Mouse (Mus musculus) liver, embryonic 14.5 days (tissue): ENCODE measurements around the gene Rps19. TPM values are rescaled to one million over a fixed set of nuclear protein-coding genes. Genes with fewer than 3 reads are reported as not detected.
"Not testable (repeated sequence)": the region's sequence is repeated elsewhere in the genome, so short reads cannot be mapped to it uniquely, and the experiment has no call there.

ENCODE experiments used
- ATAC-seq: fragments of 200-750 bp; cut with Nextera tagmentation; 2 replicates; pipeline ENCODE4 v1.8.0; 2017; ENCODE audit warnings: moderate number of reproducible peaks, mild to moderate bottlenecking, moderate library complexity; ENCODE audit not compliant: insufficient read depth
- DNase-seq, 3 experiments: peaks; one replicate each; pipeline ENCODE4 v3.0.0-alpha.2; 2012 to 2013; ENCODE audit warnings: low read depth in 3 of 3, low spot score in 3 of 3
- H3K27ac ChIP-seq: fragments of 300-500 bp; sonication (generic); 2 replicates; pipeline ENCODE4 v1.5.1; 2014; ENCODE audit warnings: moderate library complexity, mild to moderate bottlenecking, control low read depth, inconsistent platforms
- H3K27me3 ChIP-seq: fragments of 300-500 bp; sonication (generic); 2 replicates; pipeline ENCODE4 v1.6.1; 2014; ENCODE audit warnings: mild to moderate bottlenecking, low read length, moderate library complexity; ENCODE audit not compliant: control insufficient read depth, insufficient read depth
- H3K36me3 ChIP-seq: fragments of 300-500 bp; sonication (generic); replicated peaks from 2 replicates; pipeline ENCODE4 v1.6.1; 2014; ENCODE audit warnings: low read depth; ENCODE audit not compliant: control insufficient read depth, insufficient read depth
- H3K4me1 ChIP-seq, 2 experiments: fragments of 200-500 bp in 1 of 2; fragments of 300-500 bp in 1 of 2; sonication (generic) in 1 of 2; replicated peaks; 2 replicates each; pipeline ENCODE4 v1.6.1; 2012 to 2014; ENCODE audit warnings: antibody characterized with exemption in 1 of 2, inconsistent platforms in 1 of 2, low read length in 1 of 2; ENCODE audit not compliant: control insufficient read depth in 2 of 2, insufficient read depth in 2 of 2
- H3K4me2 ChIP-seq: fragments of 300-500 bp; sonication (generic); 2 replicates; pipeline ENCODE4 v1.6.1; 2014; ENCODE audit warnings: low read depth, mild to moderate bottlenecking, control low read depth, moderate library complexity
- H3K4me3 ChIP-seq, 2 experiments: fragments of 200-500 bp in 1 of 2; fragments of 300-500 bp in 1 of 2; sonication (generic) in 1 of 2; 2 replicates each; pipeline ENCODE4 v1.5.1; 2012 to 2014; ENCODE audit warnings: low read depth in 2 of 2, low read length in 2 of 2, mild to moderate bottlenecking in 2 of 2, control low read depth in 1 of 2, inconsistent platforms in 1 of 2, moderate library complexity in 1 of 2; ENCODE audit not compliant: insufficient read depth in 1 of 2
- H3K9ac ChIP-seq: fragments of 300-500 bp; sonication (generic); replicated peaks from 2 replicates; pipeline ENCODE4 v1.6.1; 2014; ENCODE audit warnings: mild to moderate bottlenecking, control low read depth, moderate library complexity
- H3K9me3 ChIP-seq: fragments of 300-500 bp; sonication (generic); 2 replicates; pipeline ENCODE4 v1.6.1; 2016; ENCODE audit warnings: low read length, mixed read lengths; ENCODE audit not compliant: control insufficient read depth
- CTCF ChIP-seq: IDR thresholded peaks from 2 replicates; pipeline ENCODE4 v1.5.1; 2016; ENCODE audit warnings: antibody characterized with exemption, low read depth, control low read depth
- EP300 ChIP-seq: IDR thresholded peaks from 2 replicates; pipeline ENCODE4 v1.6.1; 2016; ENCODE audit warnings: antibody characterized with exemption, low read depth
- WGBS: fragments of 180-500 bp; shearing (Covaris S2); extraction: QIAGEN DNeasy Blood & Tissue Kit; methylation state at CpG from one replicate; pipeline ENCODE4 v1.1.7; 2014; ENCODE audit not compliant: insufficient replicate concordance; 5-methylcytosine and 5-hydroxymethylcytosine counted together
- polyA plus RNA-seq, 2 experiments: library from polyadenylated mRNA; depleted of rRNA in 1 of 2; stranded (reverse) in 1 of 2; unstranded in 1 of 2; fragments of >200 nt; fragmentation: Nextera tagmentation in 1 of 2; extraction: Ambion mirVana in 1 of 2; gene quantifications; 2 replicates each; pipeline versions ENCODE4 v1.2.1 to v1.2.3; 2012 to 2014

The Rps19 gene
- polyA plus RNA-seq, 2 experiments, result 615 to 1,654 TPM

DNA sequence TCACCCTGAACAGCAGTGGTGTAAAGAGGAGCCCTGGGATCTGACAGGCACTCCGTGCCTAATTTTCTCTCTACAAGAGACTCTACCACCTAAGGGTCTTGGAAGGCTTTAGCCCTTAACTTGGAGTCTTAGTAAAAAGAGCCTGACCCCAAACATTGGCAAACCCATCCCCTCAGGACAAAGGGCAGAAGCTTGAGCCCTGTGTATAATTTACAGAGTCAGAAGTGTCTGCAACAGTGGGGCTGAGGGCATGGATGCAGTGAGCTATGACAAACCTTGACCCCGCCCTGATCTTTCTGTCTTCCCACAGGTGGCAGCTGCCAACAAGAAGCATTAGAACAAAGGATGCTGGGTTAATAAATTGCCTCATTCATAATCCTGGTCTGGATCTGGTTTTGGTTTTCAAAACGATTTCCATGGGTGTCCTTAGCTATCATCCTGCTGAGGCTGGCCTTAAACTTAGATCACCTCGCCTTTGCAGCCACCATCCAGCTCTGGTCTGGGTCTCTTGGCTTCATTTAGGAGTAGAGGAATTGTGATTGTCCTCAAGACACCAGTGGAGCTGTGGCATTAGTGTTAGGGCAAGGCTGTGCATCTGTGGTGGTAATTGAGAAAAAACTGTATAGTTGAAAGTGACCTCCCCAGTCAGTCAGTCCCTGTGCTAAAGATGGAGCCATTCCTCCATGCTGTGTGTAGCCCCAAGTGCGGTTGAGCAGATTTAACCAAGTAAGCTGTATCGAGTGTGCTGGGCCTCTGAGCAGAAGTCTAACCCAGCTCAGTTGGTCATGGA is 5.5 kb downstream of the Rps19 start:
- no peak overlapping the region for H3K9ac ChIP-seq
- no peaks in the 10 kb centered on the region for H3K9me3 ChIP-seq
- peak overlapping the region; percentile 14 for H3K27ac ChIP-seq
- DNase-seq (no peak), ATAC-seq (peak; percentile 19)
- TF ChIP-seq EP300 (no peak), CTCF (no peak)
- H3K36me3 ChIP-seq, result peaks cover 52% of the 10 kb centered on the region
- peaks cover 5 to 18% of the 10 kb centered on the region in 2 experiments; a peak in 3 of 4 replicates for H3K4me1 ChIP-seq
- H3K4me3 ChIP-seq, result no peak overlapping the region
- no peak overlapping the region for H3K4me2 ChIP-seq
- no peaks in the 10 kb centered on the region for H3K27me3 ChIP-seq
- WGBS, result 74% methylated on average over 6 of the region's 6 CpGs

DNA sequence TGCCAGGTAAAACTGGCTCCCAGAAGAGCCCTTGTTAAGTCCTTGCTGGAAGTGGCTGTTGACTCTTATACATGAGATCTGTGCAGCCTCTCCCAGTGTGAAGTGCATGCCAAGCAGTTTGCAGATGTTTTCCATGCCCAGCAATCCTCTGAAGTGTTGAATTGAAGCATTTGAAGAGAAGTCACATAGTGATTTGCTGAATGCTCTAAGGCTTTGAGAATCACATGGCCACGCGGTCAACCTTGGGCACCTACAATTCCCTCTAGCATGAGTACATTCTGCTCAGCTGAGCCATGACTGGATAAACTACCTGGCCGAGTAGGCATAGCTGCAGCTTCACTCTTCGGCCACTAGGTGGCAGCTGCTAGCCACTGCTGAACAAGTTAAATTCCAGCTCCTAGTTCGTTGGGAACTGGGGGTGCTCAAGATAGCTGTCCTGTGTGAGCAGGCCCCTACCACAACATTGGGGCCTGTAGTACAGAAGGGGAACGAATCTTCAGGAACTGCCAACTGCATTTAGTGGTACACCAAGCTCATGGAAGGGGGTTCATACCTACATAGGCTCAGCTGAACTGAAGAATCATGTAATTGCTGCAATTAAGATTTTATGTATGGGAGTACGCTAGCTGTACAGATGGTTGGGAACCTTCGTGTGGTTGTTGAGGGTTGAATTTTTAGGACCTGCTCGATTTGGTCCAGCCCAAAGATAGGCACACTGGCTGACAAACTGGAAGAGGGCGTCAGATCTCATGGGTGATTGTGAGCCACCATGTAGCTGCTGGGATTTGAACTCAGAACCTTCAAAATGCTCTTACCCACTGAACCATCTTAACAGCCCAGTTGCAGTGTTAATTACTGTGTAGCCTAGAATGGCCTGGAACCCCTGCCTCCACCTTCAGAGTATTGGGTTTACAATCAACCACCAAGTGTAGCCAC is 6.4 kb downstream of the Rps19 start:
- Histone ChIP-seq H3K4me2 (no peak overlapping the region), H3K4me3 (no peak overlapping the region), H3K36me3 (peaks cover 48% of the 10 kb centered on the region), H3K27me3 (no peaks in the 10 kb centered on the region), H3K4me1 (peaks cover 5 to 18% of the 10 kb centered on the region in 2 experiments; a peak in 3 of 4 replicates), H3K27ac (no peak overlapping the region), H3K9ac (no peak overlapping the region), H3K9me3 (no peaks in the 10 kb centered on the region)
- TF ChIP-seq EP300 (peak; percentile 9), CTCF (peak; percentile 100)
- 18% methylated on average over 10 of the region's 10 CpGs for WGBS
- ATAC-seq, result peak; percentile 68
- DNase-seq, result peak; percentile 66 to 75 (median 67)

DNA sequence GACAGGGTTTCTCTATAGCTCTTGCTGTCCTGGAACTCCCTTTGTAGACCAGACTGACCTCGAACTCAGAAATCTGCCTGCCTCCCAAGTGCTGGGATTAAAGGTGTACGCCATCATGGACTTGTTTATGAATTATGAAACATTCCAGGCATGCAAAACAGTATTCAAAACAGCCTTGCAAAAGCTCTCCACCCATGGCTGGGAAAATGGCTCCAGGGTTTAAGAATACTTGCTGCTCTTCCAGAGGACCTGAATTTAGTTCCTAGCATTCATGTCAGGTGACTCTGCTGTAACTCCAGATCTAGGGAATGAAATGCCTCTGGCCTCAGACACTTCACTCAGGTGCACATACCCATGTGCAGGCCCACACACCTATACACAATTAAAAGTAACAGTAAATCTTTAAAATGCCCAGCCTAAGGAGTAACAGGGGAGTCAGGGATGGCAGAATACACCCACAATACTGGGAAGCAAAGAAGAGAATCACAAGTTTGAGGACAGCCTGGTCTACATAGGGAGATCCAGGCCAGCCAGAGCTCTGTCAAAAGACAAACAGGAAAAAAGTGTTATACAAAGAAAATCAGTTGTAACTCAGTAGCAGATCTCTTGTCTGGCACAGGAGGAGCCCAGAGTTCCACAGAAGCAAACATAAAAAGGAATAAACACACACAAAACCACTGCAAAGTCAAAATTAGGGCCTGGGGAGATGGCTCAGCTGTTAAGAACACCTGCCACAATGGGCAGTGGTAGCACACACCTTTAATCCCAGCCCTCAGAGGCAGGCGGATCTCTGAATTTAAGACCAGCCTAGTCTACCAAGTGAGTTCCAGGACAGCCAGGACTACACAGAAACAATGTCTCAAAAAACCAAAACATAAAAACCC is 7.3 kb downstream of the Rps19 start:
- Histone ChIP-seq H3K9me3 (no peaks in the 10 kb centered on the region), H3K4me3 (no peak overlapping the region), H3K36me3 (peaks cover 39% of the 10 kb centered on the region), H3K27me3 (no peaks in the 10 kb centered on the region), H3K9ac (no peak overlapping the region), H3K4me1 (peaks cover 0 to 10% of the 10 kb centered on the region in 2 experiments; a peak in 2 of 4 replicates), H3K27ac (peak overlapping the region; percentile 3; the same call in 1 of the 2 replicates), H3K4me2 (no peak overlapping the region)
- DNase-seq, result no peak
- ATAC-seq, result no peak
- no peak for TF ChIP-seq CTCF
- TF ChIP-seq EP300, result no peak
- 58% methylated on average over 3 of the region's 3 CpGs for WGBS

DNA sequence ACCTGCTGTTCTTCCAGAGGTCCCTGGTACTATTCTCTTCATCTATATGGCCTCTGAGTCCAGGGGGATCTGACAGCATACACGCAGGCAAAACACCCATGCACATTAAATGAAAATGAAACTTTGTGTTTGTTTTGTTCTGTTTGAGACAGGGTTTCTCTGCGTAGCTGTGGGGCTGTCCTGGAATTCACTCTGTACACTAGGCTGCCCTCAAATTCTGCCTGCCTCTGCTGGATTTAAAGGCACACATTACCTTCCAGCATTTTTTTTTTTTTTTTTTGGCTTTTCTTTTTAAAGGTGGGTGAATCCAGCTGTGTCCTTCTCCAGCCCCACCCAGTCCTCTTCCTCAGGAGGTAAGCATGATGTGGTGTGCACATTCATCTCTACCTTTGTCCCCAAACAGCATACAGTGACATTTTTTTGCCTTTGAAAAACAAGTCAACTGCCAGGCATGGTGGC is 8.0 kb downstream of the Rps19 start:
- no peak for ATAC-seq
- Histone ChIP-seq H3K4me2 (no peak overlapping the region), H3K4me1 (peaks cover 0 to 5% of the 10 kb centered on the region in 2 experiments; a peak in 2 of 4 replicates), H3K27me3 (no peaks in the 10 kb centered on the region), H3K9ac (no peak overlapping the region), H3K36me3 (peaks cover 32% of the 10 kb centered on the region), H3K9me3 (no peaks in the 10 kb centered on the region), H3K27ac (peak overlapping the region; percentile 3; the same call in 1 of the 2 replicates), H3K4me3 (no peak overlapping the region)
- 66% methylated on average over 2 of the region's 2 CpGs for WGBS
- DNase-seq, result no peak
- TF ChIP-seq EP300, result no peak
- no peak for TF ChIP-seq CTCF

DNA sequence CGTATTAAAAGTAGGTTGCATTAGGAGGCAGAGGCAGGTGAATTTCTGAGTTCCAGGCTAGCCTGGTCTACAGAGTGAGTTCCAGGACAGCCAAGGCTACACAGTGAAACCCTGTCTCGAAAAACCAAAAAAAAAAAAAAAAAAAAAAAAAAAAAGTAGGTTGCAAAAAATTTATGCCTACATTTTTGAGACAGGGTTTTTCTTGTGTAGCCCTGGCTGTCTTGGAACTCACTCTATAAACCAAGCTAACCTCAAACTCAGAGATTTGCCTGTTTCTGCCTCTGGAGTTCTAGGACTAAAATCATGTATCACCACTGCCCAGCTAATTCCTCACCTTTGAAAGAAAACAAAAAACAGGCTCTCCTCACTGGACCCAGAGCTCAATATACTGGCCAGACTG is 11.6 kb downstream of the Rps19 start:
- ATAC-seq, H3K36me3 ChIP-seq, DNase-seq, H3K4me1 ChIP-seq, H3K9me3 ChIP-seq, H3K27me3 ChIP-seq, H3K27ac ChIP-seq, H3K4me2 ChIP-seq, H3K4me3 ChIP-seq, H3K9ac ChIP-seq: not testable (repeated sequence)
- WGBS, result 64% methylated on average over 2 of the region's 2 CpGs
